In the genomic region with DNA sequence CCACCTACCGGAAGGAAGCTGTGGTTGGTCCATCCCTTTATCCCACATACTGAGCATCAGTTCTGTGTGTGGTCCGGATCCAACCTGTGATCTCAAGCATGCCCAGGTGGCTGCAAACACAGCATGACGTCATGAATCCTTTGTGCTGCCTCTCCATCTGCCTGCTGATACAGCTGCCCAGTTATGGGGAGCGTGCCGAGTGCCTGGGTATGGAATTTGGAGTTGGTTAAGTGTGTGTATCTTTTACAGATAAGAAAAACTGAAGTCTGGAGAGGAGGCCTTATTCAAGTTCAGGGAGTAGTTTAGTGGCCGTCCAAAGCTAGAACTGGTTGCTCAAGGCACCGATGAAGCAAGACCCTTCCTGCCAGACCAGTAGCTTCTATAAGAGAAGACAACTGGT, we compare ENCODE assay signal across 20 mouse cellular contexts. TPM values are rescaled to one million over a fixed set of nuclear protein-coding genes. Genes with fewer than 3 reads are reported as not detected.
A peak's percentile ranks its signal among the peaks of the same experiment; 100 is the strongest.
DNase-seq lines count a peak whose midpoint lies in the region; ATAC-seq and TF ChIP-seq lines count a peak whose summit lies in the region.
"Had no signal": no experiment of that assay in that cellular context is flagged by ENCODE, and none has a peak within 500 bp of the region (broad histone marks: within the 10 kb centered on the region; RNA-seq: fewer than 3 reads in every experiment).

No protein-coding gene starts in this region.

- no peak for TF ChIP-seq CTCF in lung, adult 2 months (IDR thresholded peaks at IDR 0.05; ENCODE audit: insufficient read depth, low read length)

- H3K27ac ChIP-seq in lung, embryonic 15.5 days, result peak overlapping the region; percentile 96
- no peak overlapping the region for H3K27ac ChIP-seq in midbrain, embryonic 11.5 days (ENCODE audit: low read depth, low read length)
- H3K27ac ChIP-seq: forebrain, embryonic 13.5 days; hindbrain, embryonic 15.5 days had no signal

- DNase-seq in lung, adult 18-20 months, result peak; percentile 60 to 71
- no peak for DNase-seq in lung, adult 2 months
- DNase-seq in lung, postnatal 10 days, result peak; percentile 55
- no peak for DNase-seq in layer of hippocampus, postnatal 14 days (ENCODE audit: low spot score in 2 of 2)
- DNase-seq in heart, postnatal 25 days (ENCODE audit: low spot score), result no peak
- no peak for DNase-seq in midbrain, embryonic 11.5 days (ENCODE audit: low spot score, missing footprints)
- DNase-seq: adrenal gland, postnatal 10 days; cerebellum, adult 11 months; cerebellum, adult 8-10 months; cerebellum, postnatal 25 days; forebrain, postnatal 0 days; gastrocnemius, postnatal 14 days; heart, postnatal 36 days had no signal

- intact Hi-C loops in heart, postnatal 25 days (cut with DNase I), result loop anchor here (5.0 kb wide), 1 partner anchor 53 kb away; no protein-coding TSS in a partner anchor

- H3K4me3 ChIP-seq in lung, adult 2 months (replicated peaks; ENCODE audit: extremely low read depth, low read depth, low read length), result no peak overlapping the region
- H3K4me3 ChIP-seq in lung, embryonic 15.5 days, result no peak overlapping the region
- no peak overlapping the region for H3K4me3 ChIP-seq in midbrain, embryonic 11.5 days (ENCODE audit: low read depth, low read length)
- H3K4me3 ChIP-seq: forebrain, embryonic 13.5 days; heart, embryonic 12.5 days; hindbrain, embryonic 15.5 days had no signal

- 0 out of 2 replicates have a peak, but pooled peaks cover 4% of the 10 kb centered on the region for H3K4me1 ChIP-seq in lung, adult 2 months (ENCODE audit: control insufficient read depth, insufficient read depth, low read length)
- peaks cover 41% of the 10 kb centered on the region for H3K4me1 ChIP-seq in lung, embryonic 15.5 days
- peaks cover 13% of the 10 kb centered on the region for H3K4me1 ChIP-seq in midbrain, embryonic 11.5 days (ENCODE audit: control insufficient read depth, insufficient read depth, low read length)

- peak; percentile 21; the same call in 1 of the 2 replicates for ATAC-seq in lung, embryonic 15.5 days (ENCODE audit: borderline replicate concordance, extremely low read depth, low FRiP score, low TSS enrichment)
- no peak for ATAC-seq in midbrain, embryonic 11.5 days (ENCODE audit: low FRiP score)
- ATAC-seq: forebrain, embryonic 13.5 days; forebrain, postnatal 0 days had no signal

- peak overlapping the region; percentile 79; the same call in 1 of the 2 replicates for H3K4me2 ChIP-seq in lung, embryonic 15.5 days
- no peak overlapping the region for H3K4me2 ChIP-seq in midbrain, embryonic 11.5 days
- H3K4me2 ChIP-seq: forebrain, embryonic 13.5 days; hindbrain, embryonic 15.5 days had no signal

- no peaks in the 10 kb centered on the region for H3K27me3 ChIP-seq in lung, embryonic 15.5 days
- H3K27me3 ChIP-seq in midbrain, embryonic 11.5 days (ENCODE audit: control insufficient read depth, insufficient read depth, low read length), result peaks cover 57% of the 10 kb centered on the region

- WGBS in lung, adult 2 months, result 58% methylated on average over 7 of the region's 7 CpGs
- 38% methylated on average over 7 of the region's 7 CpGs for WGBS in lung, embryonic 15.5 days
- 75% methylated on average over 7 of the region's 7 CpGs for WGBS in midbrain, embryonic 11.5 days

- no peak for TF ChIP-seq POLR2A in lung, adult 2 months (IDR thresholded peaks at IDR 0.05; ENCODE audit: borderline replicate concordance, extremely low read depth, low read depth, low read length)

- no peaks in the 10 kb centered on the region for H3K9me3 ChIP-seq in lung, embryonic 15.5 days
- no peaks in the 10 kb centered on the region for H3K9me3 ChIP-seq in midbrain, embryonic 11.5 days (ENCODE audit: control insufficient read depth, low read length)
- H3K9me3 ChIP-seq: embryonic facial prominence, embryonic 13.5 days; forebrain, embryonic 13.5 days; heart, embryonic 12.5 days; hindbrain, embryonic 15.5 days had no signal

- no peaks in the 10 kb centered on the region for H3K36me3 ChIP-seq in lung, embryonic 15.5 days
- H3K36me3 ChIP-seq in midbrain, embryonic 11.5 days (ENCODE audit: control insufficient read depth, insufficient read depth, low read length), result no peaks in the 10 kb centered on the region
- H3K36me3 ChIP-seq: embryonic facial prominence, embryonic 13.5 days; G1E; heart, embryonic 12.5 days; hindbrain, embryonic 15.5 days had no signal

- H3K9ac ChIP-seq in lung, embryonic 15.5 days, result no peak overlapping the region
- no peak overlapping the region for H3K9ac ChIP-seq in midbrain, embryonic 11.5 days (ENCODE audit: low read length)
- H3K9ac ChIP-seq: embryonic facial prominence, embryonic 13.5 days; forebrain, embryonic 13.5 days; forebrain, postnatal 0 days; heart, embryonic 12.5 days; hindbrain, embryonic 15.5 days had no signal

RNA-seq across cellular contexts. Expression of a gene that starts 0.9 kb away (rescaled TPM):
- polyA plus RNA-seq in lung, adult 2 months (2012; rRNA removed), result 8.6 and 15.3 TPM in 2 replicates
- 44.7 and 48.4 TPM in 2 replicates for polyA plus RNA-seq in lung, embryonic 15.5 days (2015; fragmentation: Nextera tagmentation; extraction: Ambion mirVana)
- 10 to 100 TPM; 16.2 to 17.9 TPM for total RNA-seq in layer of hippocampus, postnatal 14 days (2021)
- total RNA-seq in heart, postnatal 25 days (2021), result 1 to 10 TPM; 1.9 to 2.9 TPM
- polyA plus RNA-seq in midbrain, embryonic 11.5 days (2014; fragmentation: Nextera tagmentation; extraction: Ambion mirVana), result 2.4 and 2.7 TPM in 2 replicates
- total RNA-seq: granulocyte monocyte progenitor cell, adult 5-6 weeks had no signal
- polyA plus RNA-seq: G1E had no signal

Comparison
In these comparisons a context has a peak if more than half of its experiments do, and no peak if none do; other contexts are left out.
1. DNase-seq: peak in lung, adult 18-20 months (2 of 2) and lung, postnatal 10 days (single experiment); none in lung, adult 2 months (single experiment), layer of hippocampus, postnatal 14 days (0 of 2), heart, postnatal 25 days (single experiment) and midbrain, embryonic 11.5 days (single experiment).